Mouse (Mus musculus): ENCODE data around the gene Diaph3.

DNA sequence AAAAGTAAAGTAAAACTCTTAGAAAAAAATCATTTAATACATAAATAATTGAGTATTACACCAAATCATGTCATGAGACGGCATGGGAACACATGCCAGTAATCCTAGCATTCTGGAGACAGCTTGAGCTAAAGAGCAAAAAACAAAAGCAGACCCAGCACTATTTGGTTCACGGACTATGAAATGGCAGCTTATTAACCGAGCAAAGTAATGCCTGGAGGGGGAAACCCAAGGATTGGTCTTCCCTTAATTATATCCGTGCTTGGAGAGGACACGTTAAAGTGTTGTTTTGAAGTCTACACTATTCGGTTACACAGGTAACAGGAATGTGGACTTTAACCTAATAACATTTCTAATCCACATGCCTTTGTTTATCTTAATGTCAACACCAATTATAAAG lies 19.2 kb downstream of the Diaph3 start:
- no peak for TF ChIP-seq CTCF (conservative IDR thresholded peaks at IDR 0.05 in 1 of 2, IDR thresholded peaks at IDR 0.05 in 1 of 2; ENCODE audit: low read depth in 2 of 2, low read length in 2 of 2)
- no peak for TF ChIP-seq POLR2AphosphoS2 (IDR thresholded peaks at IDR 0.05; ENCODE audit: low read depth, low read length)
- no peak for TF ChIP-seq MAX (IDR thresholded peaks at IDR 0.05; ENCODE audit: low read length)
- TF ChIP-seq POLR2A (IDR thresholded peaks at IDR 0.05; ENCODE audit: low read depth, low read length), result no peak
- TF ChIP-seq USF2 (conservative IDR thresholded peaks at IDR 0.05; ENCODE audit: low read depth, low read length), result no peak
- TF ChIP-seq CHD2 (IDR thresholded peaks at IDR 0.05; ENCODE audit: low read length), result no peak
- TF ChIP-seq E2F4 (IDR thresholded peaks at IDR 0.05; ENCODE audit: insufficient replicate concordance, low read depth, low read length), result no peak
- no peak for TF ChIP-seq ZC3H11A (IDR thresholded peaks at IDR 0.05; ENCODE audit: low read depth, low read length)
- no peak for TF ChIP-seq MXI1 (IDR thresholded peaks at IDR 0.05; ENCODE audit: low read depth, low read length)
